Mouse (Mus musculus) left cerebral cortex, adult 9 months (tissue): ENCODE measurements around the gene Gm12216.
A peak's percentile ranks its signal among the peaks of the same experiment; 100 is the strongest.

Experiments used
- DNase-seq, 2 experiments: peaks; one replicate each; pipeline ENCODE4 v3.0.0; 2022; ENCODE audit warnings: low spot score in 2 of 2

The Gm12216 gene

DNA sequence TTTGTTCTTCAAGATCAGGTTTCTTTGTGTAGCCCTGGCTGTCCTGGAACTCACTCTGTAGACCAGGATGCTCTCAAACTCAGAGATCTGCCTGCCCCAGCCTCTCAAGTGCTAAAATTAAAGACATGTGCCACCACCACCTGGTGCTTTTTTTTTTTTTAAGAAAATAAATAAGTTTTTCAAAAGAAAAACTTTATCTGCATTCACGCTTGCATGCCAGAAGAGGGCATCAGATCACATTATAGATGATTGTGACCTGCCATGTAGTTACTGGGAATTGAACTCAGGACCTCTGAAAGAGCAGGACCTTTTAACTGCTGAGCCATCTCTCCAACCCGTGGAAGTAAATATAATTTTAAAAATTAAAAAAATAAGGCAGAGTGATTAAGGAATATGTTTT lies 113.8 kb downstream of the Gm12216 start:
- no peak for DNase-seq

DNA sequence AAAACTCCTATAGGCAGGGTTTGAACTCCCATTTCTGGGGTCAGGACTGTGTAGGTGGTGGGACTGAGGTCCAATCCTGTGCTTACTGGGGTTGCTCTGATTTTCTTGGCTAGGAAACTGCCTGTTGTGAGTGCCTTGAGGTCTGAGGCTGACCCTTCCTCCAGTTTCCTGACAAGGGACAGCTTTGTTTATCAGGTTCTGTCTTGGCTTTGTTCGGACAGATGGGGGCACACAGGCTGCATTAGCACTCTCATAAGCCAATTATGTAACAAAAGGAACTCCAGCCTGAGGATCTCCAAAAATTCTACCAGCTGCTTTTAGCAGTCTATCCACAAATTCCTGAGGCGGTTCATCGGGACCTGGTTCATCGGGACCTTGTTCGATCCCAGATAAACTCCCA lies 116.7 kb downstream of the Gm12216 start:
- no peak for DNase-seq

DNA sequence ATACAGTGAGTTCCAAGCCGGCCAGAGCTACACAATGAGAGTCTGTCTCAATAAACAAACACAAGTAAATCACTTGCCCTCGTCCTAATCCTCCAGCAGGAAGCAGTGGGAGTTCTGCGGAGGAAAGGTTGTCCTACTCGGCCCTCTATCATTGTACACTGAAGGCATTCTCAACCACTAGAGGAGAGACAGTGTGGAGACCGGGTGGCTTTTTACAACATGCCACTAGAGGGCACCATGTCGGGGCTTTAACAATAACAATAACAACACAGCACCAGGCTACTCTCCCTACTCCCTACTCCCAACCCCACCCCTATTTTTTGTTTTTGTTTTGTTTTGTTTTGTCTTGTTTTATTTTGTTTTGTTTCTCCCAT lies 121.5 kb downstream of the Gm12216 start:
- DNase-seq, result peak in 1 of 2 experiments; percentile 71

DNA sequence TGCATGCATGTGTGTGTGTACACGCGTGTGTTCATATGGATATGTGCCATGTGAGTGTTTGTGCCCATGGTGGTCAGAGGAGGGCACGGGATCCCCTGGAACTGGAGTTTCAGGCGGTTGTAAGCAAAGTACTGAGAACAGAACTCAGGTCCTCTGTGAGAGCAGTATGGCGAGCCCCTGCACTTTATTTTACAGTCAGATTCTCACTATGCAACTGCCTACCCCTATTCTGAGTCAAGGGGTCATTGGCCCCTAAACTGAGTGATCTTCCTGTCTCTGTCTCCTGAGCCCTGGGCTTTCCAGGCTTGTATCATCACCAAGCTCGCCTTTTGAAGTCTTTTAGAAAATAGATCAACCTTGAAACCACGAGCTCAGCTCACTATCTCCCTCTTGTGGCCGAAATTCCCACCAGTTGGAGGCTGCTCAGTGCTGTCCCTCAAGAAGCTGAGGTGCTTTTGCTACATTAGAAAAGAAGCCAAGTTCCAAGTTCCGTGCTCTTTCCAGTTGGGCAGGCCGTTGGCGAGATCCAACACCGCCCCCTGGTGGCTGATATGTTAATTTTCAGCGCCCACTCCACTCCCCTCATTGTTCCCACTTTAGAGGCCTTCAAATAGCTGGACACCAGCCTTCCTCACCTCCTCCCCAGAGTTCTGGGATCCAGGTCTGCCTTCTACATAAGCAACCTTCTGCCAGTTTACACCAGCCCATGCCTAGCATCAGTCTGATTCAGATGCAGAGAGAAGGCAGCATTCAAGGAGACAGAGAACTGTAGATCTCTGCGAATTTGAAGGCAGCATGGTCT lies 122.1 kb downstream of the Gm12216 start:
- peak; percentile 35 to 79 for DNase-seq

DNA sequence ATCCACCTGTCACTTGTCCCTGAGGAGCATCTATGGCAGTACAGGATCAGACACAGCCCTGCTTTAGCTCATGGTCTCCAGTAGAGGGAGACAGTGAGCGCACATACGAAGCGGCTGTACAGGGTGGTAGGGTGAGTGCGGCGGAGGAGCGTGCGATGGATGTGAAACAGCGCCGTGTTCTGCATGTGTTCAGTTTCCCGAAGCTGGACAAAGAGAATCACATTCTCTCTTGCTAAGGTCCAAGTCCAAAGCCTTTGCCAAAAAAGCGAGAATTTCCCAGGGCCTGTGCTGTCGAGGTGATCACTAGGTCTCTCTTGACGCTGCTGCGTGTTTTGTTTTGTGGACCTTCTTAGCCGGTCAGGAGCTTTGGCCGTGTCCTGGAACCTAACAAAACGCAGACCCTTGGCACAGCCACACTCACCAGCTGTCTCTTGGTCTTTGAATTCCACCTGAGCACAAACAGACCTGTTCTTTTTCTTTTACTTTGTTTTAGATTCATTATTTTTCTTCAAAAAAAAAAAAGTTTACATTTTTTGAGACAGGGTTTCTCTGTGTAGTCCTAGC lies 123.3 kb downstream of the Gm12216 start:
- peak in 1 of 2 experiments; percentile 51 for DNase-seq

DNA sequence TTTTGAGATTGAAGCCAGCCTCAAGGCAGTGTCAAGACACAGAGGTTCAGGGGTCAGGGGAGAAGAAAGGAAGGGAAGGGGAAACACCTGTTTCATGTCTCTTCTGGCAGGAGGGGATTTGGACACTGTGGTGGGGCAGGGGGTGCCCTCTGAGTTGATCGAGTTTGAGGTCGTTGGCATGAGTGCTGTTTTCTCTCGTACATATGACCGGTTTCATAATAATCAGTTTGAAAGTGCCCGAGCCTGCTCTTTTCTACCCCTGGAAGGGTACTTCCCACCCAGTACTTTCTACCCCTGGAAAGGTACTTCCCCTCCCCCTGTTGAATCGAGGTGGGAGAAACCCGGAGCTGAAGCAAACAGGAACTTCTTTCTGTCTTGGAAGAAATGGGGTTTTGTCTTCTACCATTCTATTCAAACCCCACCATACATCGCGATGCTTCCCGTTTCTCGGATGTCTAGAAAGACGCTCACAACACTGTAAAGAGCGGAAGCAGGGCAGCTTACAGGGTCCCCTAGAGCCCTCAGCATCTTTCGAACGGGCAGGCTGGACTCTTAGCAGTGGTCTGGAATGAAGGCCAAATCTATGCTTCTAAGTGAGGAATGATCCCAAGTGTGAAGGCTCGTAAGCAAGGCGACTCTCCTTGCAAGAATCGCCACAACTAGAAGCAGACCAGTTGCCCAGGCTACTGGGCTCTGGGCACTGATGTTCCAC lies 123.9 kb downstream of the Gm12216 start:
- no peak for DNase-seq

DNA sequence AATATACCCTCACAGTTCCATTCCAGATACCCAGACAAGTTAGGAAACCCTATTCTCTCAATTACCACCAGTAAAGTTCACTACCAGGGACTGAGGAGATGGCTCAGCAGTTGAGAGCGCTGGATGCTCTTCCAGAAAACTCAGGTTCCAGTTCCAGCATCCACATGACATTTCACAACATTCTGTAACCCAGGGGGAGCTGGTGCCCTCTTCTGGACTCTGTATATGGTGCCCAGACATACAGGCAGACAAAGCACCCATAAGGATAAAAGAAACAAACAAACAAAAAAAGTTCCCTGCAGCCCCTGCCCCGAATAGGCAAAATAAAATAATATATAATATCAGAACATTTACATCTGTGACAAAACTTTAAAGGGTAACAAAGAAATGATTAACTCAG lies 124.6 kb downstream of the Gm12216 start:
- DNase-seq, result no peak

DNA sequence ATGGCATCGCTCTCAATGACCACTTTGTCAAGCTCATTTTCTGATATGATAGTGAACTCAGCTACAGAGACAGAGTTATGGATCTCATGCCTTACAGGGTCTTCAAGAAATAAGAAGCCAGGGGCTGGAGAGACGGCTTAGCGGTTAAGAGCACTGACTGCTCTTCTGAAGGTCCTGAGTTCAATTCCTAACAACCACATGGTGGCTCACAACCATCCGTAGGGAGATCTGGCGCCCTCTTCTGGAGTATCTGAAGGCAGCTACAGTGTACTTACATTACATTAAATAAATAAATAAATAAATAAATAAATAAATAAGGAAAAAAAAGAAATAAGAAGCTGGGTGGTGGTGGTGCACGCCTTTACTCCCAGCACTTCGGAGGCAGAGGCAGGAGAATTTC lies 125.2 kb downstream of the Gm12216 start:
- DNase-seq, result no peak
